Mouse (Mus musculus): ENCODE measurements around the gene Fgfr2.

The Fgfr2 gene

GRCm38 (mm10) chr7:132808841-132809682 is 314.1 kb downstream of the Fgfr2 start:
- in situ Hi-C loops (cut with MboI, MseI), result loop anchor here in 1 of 2 experiments (5.0 kb wide), 1 partner anchor 82 kb away; no protein-coding TSS in a partner anchor

GRCm38 (mm10) chr7:132808051-132808796 is 314.9 kb downstream of the Fgfr2 start:
- in situ Hi-C loops (cut with MboI, MseI), result loop anchor here in 1 of 2 experiments (5.0 kb wide), 1 partner anchor 81 kb away; no protein-coding TSS in a partner anchor

GRCm38 (mm10) chr7:132806926-132807857 is 316.0 kb downstream of the Fgfr2 start:
- in situ Hi-C loops (cut with MboI, MseI), result loop anchor here in 1 of 2 experiments (5.0 kb wide), 1 partner anchor 80 kb away; no protein-coding TSS in a partner anchor

- in situ Hi-C loops (cut with MboI, MseI), result loop anchor here in 1 of 2 experiments (5.0 kb wide), 1 partner anchor 79 kb away; no protein-coding TSS in a partner anchor
Observed at GRCm38 (mm10) chr7:132806286-132806685, 316.9 kb downstream of the Fgfr2 start.

- in situ Hi-C loops (cut with MboI, MseI), result loop anchor here (5.0 kb wide), 2 partner anchors 38 to 78 kb away; no protein-coding TSS in a partner anchor
Observed at GRCm38 (mm10) chr7:132804951-132805350, 318.2 kb downstream of the Fgfr2 start.

- in situ Hi-C loops (cut with MboI, MseI), result loop anchor here (5.0 kb wide), 1 partner anchor 37 kb away; no protein-coding TSS in a partner anchor
Observed at GRCm38 (mm10) chr7:132804461-132804860, 318.7 kb downstream of the Fgfr2 start.

- in situ Hi-C loops (cut with MboI, MseI), result loop anchor here (5.0 kb wide), 1 partner anchor 37 kb away; no protein-coding TSS in a partner anchor
Observed at GRCm38 (mm10) chr7:132803962-132804361, 319.2 kb downstream of the Fgfr2 start.

GRCm38 (mm10) chr7:132803336-132803735 is 319.8 kb downstream of the Fgfr2 start:
- in situ Hi-C loops (cut with MboI, MseI), result loop anchor here (5.0 kb wide), 1 partner anchor 36 kb away; no protein-coding TSS in a partner anchor

- in situ Hi-C loops (cut with MboI, MseI), result loop anchor here (5.0 kb wide), 1 partner anchor 35 kb away; no protein-coding TSS in a partner anchor
Observed at GRCm38 (mm10) chr7:132802691-132803090, 320.5 kb downstream of the Fgfr2 start.

GRCm38 (mm10) chr7:132802066-132802465 is 321.1 kb downstream of the Fgfr2 start:
- in situ Hi-C loops (cut with MboI, MseI), result loop anchor here (5.0 kb wide), 1 partner anchor 35 kb away; no protein-coding TSS in a partner anchor

GRCm38 (mm10) chr7:132801509-132801908 is 321.6 kb downstream of the Fgfr2 start:
- in situ Hi-C loops (cut with MboI, MseI), result loop anchor here (5.0 kb wide), 1 partner anchor 34 kb away; no protein-coding TSS in a partner anchor

GRCm38 (mm10) chr7:132800868-132801267 is 322.3 kb downstream of the Fgfr2 start:
- in situ Hi-C loops (cut with MboI, MseI), result loop anchor here (5.0 kb wide), 1 partner anchor 34 kb away; no protein-coding TSS in a partner anchor

GRCm38 (mm10) chr7:132799119-132800016 is 323.8 kb downstream of the Fgfr2 start:
- in situ Hi-C loops (cut with MboI, MseI), result loop anchor here (5.0 kb wide), 1 partner anchor 32 kb away; no protein-coding TSS in a partner anchor

- in situ Hi-C loops (cut with MboI, MseI), result no loop called here
Observed at GRCm38 (mm10) chr7:132795141-132795540, 328.0 kb downstream of the Fgfr2 start.

GRCm38 (mm10) chr7:132793467-132793866 is 329.7 kb downstream of the Fgfr2 start:
- in situ Hi-C loops (cut with MboI, MseI), result no loop called here

- in situ Hi-C loops (cut with MboI, MseI), result no loop called here
Observed at GRCm38 (mm10) chr7:132790447-132791219, 332.5 kb downstream of the Fgfr2 start.

- in situ Hi-C loops (cut with MboI, MseI), result no loop called here
Observed at GRCm38 (mm10) chr7:132788826-132789225, 334.3 kb downstream of the Fgfr2 start.

GRCm38 (mm10) chr7:132787496-132788190 is 335.5 kb downstream of the Fgfr2 start:
- in situ Hi-C loops (cut with MboI, MseI), result no loop called here

Measured in T-helper 17 cell (primary cell).